Mouse (Mus musculus): Measurements from ENCODE around the gene Arpc2. TPM values are rescaled to one million over a fixed set of nuclear protein-coding genes. Genes with fewer than 3 reads are reported as not detected.
A peak's percentile ranks its signal among the peaks of the same experiment; 100 is the strongest.

Gene Arpc2
- total RNA-seq, 2 experiments from 2014 or later = 140 to 145 TPM

GRCm38 (mm10) chr1:74298157-74298750 lies 62.4 kb downstream of the Arpc2 start:
- no peak for DNase-seq (ENCODE audit: low spot score in 2 of 2)

GRCm38 (mm10) chr1:74298996-74299395 lies 63.1 kb downstream of the Arpc2 start:
- peak in 1 of 2 experiments; percentile 48 for DNase-seq (ENCODE audit: low spot score in 2 of 2)

- no peak for DNase-seq (ENCODE audit: low spot score in 2 of 2)
These were observed 64.6 kb downstream of the Arpc2 start for GRCm38 (mm10) chr1:74300347-74301110.

GRCm38 (mm10) chr1:74302229-74302628 lies 66.3 kb downstream of the Arpc2 start:
- DNase-seq (ENCODE audit: low spot score in 2 of 2) = no peak

GRCm38 (mm10) chr1:74302835-74303234 lies 67.0 kb downstream of the Arpc2 start:
- no peak for DNase-seq (ENCODE audit: low spot score in 2 of 2)

GRCm38 (mm10) chr1:74303509-74304338 lies 67.8 kb downstream of the Arpc2 start:
- DNase-seq (ENCODE audit: low spot score in 2 of 2) = peak; percentile 73 to 84

GRCm38 (mm10) chr1:74304339-74304790 lies 68.5 kb downstream of the Arpc2 start:
- no peak for DNase-seq (ENCODE audit: low spot score in 2 of 2)

- DNase-seq (ENCODE audit: low spot score in 2 of 2) = no peak
These were observed 69.1 kb downstream of the Arpc2 start for GRCm38 (mm10) chr1:74304946-74305345.

- DNase-seq (ENCODE audit: low spot score in 2 of 2) = no peak
These were observed 69.6 kb downstream of the Arpc2 start, which contains the start of gene Tmbim1 for GRCm38 (mm10) chr1:74305522-74305921. Gene Tmbim1 (minus strand): TSS chr1:74305622.

GRCm38 (mm10) chr1:74307146-74307545 lies 71.3 kb downstream of the Arpc2 start:
- DNase-seq (ENCODE audit: low spot score in 2 of 2) = no peak

- no peak for DNase-seq (ENCODE audit: low spot score in 2 of 2)
These were observed 72.4 kb downstream of the Arpc2 start for GRCm38 (mm10) chr1:74308001-74308964.

- no peak for DNase-seq (ENCODE audit: low spot score in 2 of 2)
These were observed 73.9 kb downstream of the Arpc2 start for GRCm38 (mm10) chr1:74309767-74310166.

GRCm38 (mm10) chr1:74313049-74313692 lies 77.3 kb downstream of the Arpc2 start:
- DNase-seq (ENCODE audit: low spot score in 2 of 2) = peak in 1 of 2 experiments; percentile 62

GRCm38 (mm10) chr1:74314796-74315195 lies 78.9 kb downstream of the Arpc2 start:
- DNase-seq (ENCODE audit: low spot score in 2 of 2) = no peak

GRCm38 (mm10) chr1:74316114-74316827 lies 80.4 kb downstream of the Arpc2 start:
- DNase-seq (ENCODE audit: low spot score in 2 of 2) = no peak

Measured in gastrocnemius, postnatal 4 days (tissue).